Mouse (Mus musculus) testis, adult 2 months (tissue): ENCODE measurements around the gene C8b.

Source experiments
- CTCF ChIP-seq: fragments of 200-500 bp; IDR thresholded peaks from 2 replicates; pipeline ENCODE4 v1.5.1; 2012; ENCODE audit warnings: low read depth, mild to moderate bottlenecking, inconsistent platforms, low read length, moderate library complexity; ENCODE audit not compliant: control insufficient read depth, insufficient read depth, insufficient replicate concordance
- POLR2A ChIP-seq: fragments of 200-500 bp; IDR thresholded peaks from 2 replicates; pipeline ENCODE4 v1.6.1; 2012; ENCODE audit warnings: low read depth, mild to moderate bottlenecking, inconsistent platforms, low read length, moderate library complexity; ENCODE audit not compliant: control insufficient read depth

GRCm38 (mm10) chr4:104842204-104842603 lies 76.1 kb downstream of the C8b start:
- TF ChIP-seq POLR2A (no peak), CTCF (no peak)
